Mouse (Mus musculus): ENCODE data around the gene Mcmbp. TPM values are rescaled to one million over a fixed set of nuclear protein-coding genes. Genes with fewer than 3 reads are reported as not detected.
"Not testable (repeated sequence)": the region's sequence is repeated elsewhere in the genome, so short reads cannot be mapped to it uniquely, and the experiment has no call there.

Mcmbp gene
- total RNA-seq, 4 experiments from 2014 or later, result 24.4 to 26.8 (median 25.6) TPM

- no peak for DNase-seq (ENCODE audit: low spot score in 2 of 2)
Measured at GRCm38 (mm10) chr7:128717991-128718390, 22.3 kb downstream of the Mcmbp start.

DNA sequence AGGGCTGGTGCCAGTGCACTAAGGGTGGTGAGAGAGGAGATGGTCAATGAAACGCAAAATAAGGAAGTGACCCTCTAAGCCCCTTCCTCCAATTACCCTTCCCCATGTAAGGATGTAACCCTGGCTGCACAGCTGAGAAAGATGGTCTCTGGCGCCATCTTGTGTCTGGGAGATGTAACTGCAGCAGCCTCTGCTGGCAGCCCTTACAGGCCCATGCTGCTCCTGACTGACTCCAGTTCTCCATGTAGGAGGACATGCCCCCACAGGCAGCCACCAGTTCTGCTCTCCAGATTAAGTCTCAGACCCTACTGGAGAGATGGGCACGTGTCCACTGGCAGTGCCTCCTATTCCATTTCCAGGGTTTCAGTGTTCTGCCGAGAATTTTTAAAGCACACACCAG, 34.6 kb downstream of the Mcmbp start:
- peak in 1 of 2 experiments; percentile 51 for DNase-seq (ENCODE audit: low spot score in 2 of 2)

GRCm38 (mm10) chr7:128699959-128700358, 40.3 kb downstream of the Mcmbp start:
- not testable (repeated sequence) for DNase-seq (ENCODE audit: low spot score in 2 of 2)

DNA sequence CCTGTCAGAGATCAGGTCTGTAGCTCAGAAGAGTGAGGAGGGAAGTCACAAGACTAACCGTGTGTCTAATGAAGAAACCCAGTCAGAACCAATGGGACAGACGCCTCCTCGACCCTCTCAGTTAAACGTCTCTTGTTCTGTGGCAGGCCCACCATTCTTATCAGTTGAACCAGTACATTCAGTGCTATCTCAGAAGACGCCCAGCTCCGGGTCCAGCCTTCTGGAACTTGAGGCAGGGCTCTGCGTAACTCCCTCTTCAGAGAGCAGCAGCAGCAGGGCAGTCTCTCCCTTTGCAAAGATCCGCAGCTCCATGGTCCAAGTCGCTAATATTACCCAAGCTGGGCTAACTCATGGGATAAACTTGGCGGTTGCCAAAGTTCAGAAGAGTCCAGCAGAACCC, 45.4 kb downstream of the Mcmbp start:
- DNase-seq (ENCODE audit: low spot score in 2 of 2), result no peak

- DNase-seq (ENCODE audit: low spot score in 2 of 2), result no peak
Measured at GRCm38 (mm10) chr7:128692163-128692562, 48.1 kb downstream of the Mcmbp start.

- DNase-seq (ENCODE audit: low spot score in 2 of 2), result peak; percentile 52 to 90
Measured at GRCm38 (mm10) chr7:128690796-128691195, 49.5 kb downstream of the Mcmbp start.

DNA sequence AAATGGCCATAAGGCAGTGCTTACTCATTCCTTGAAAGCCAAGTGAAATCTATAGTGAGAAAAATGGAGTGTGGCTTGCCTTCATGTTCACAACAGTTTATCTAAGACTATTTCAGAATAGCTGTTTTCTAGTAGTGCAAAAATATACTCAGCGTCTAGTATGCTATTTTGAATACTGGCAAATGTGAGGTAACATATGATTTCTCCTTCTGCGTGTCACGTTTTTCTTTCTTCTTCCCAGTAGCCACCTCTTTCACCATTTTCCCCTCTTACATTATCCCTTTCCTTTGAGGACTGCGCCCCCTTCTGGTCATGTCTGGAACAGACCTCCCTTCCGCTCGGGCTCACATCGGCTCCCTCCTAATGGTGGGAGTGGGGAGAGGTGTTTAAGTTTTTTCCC, 50.2 kb downstream of the Mcmbp start:
- DNase-seq (ENCODE audit: low spot score in 2 of 2), result peak; percentile 74 to 93

DNA sequence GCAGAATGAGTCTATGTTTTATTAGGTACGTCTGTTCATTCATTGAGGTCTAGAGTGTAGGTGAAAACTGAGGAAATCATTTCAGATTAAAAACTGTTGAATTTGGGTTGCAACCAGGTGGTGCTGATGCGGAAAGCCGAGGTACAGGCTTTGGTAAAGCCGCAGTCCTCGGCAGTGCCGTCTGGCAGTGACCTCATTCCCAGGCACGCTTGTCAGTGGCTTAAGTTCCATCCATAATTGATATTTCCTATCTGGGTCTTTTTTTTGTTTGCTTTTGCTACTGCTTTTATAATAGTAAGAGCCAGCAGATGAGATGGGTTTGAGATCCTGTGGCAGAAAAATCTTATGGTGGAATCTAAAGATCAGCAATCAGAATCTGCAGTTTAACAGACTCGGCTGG, 50.9 kb downstream of the Mcmbp start:
- no peak for DNase-seq (ENCODE audit: low spot score in 2 of 2)

GRCm38 (mm10) chr7:128687821-128688564, 52.3 kb downstream of the Mcmbp start:
- DNase-seq (ENCODE audit: low spot score in 2 of 2), result peak; percentile 72 to 77

DNA sequence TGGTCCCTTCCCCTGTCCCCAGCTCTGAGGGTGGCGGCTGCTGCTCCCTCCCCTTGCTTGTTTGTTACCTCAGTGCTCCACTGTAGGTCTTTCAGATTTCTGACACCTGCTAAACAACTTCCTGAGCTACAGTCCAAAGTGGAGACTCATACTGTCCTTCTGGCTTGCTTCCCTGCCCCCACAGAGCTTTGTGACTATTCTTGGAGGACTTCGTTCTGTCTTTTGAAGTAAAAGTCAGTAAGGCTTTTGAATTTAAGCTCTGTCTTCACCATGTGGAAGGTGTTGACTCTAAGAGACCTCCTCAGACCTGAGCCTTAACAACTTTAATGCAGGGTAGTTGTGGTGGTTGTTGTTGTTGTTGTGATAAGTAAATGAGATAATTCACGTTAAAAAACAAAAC, 61.7 kb downstream of the Mcmbp start:
- DNase-seq (ENCODE audit: low spot score in 2 of 2), result no peak

DNA sequence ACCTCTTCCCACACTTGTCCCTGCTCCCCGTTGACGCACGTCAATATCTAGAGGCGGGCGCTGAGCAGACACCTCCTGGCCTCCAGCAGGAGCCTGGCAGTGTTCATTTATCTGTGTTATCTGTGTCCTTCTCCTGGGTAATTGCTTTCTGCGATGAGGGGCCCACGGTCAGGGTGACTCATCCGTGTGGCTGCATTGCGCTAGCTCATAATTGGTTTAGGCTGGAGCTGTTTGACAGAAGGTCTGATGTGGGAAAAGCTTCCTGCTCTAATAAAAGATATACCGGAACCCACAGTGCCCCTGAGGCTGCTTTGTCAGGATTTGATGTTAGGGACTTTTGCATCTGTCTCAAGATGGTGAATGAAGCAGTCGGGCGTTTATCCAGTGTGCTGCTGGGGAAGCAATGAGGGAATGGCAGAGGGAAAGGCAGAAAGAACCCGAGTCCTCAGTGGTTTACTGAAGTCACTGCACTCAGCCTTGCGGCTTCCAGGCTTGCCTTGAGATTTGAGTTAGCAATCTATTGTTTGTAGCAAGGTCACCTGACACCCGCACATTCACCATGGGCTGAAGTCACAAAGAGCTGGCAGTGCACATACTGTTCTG, 67.8 kb downstream of the Mcmbp start:
- peak in 1 of 2 experiments; percentile 54 for DNase-seq (ENCODE audit: low spot score in 2 of 2)

DNA sequence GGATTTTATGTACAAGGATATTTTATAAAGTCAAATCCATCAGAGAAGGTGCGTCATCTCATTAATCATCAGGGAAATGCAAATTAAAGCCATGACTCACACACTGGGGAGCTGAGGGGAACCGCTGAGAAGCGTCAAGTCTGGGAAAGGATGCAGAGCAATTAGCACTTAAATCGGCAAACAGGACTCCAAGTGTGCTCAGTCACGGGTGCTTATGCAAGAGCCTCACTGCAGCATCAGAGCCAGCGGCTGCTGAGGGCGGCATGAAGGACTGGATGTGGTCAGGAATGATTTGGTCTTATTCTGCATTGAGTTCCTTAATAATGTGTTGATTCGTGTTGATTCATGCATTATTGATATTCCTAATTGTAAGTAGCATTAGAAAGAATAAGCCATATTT, 68.3 kb downstream of the Mcmbp start:
- DNase-seq (ENCODE audit: low spot score in 2 of 2), result peak in 1 of 2 experiments; percentile 83

DNA sequence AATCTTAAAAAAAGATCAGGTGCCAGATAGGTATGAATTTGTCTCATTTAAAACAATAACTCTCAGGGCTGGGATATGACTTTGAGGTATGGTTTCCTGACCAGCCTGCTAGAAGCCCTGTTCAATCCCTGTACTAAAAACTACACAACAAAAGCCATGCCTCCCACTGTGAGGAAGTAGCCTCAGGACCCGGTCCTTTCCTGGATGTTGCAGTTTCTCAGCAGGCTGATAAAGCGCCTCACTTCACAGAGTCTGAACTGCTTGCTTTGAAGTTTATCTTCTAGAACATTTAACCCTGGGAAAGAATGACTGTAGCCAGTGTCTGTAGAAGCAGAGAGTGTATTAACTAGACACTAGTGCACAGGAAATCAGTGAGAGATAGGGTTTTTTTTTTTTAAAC, 71.5 kb downstream of the Mcmbp start:
- no peak for DNase-seq (ENCODE audit: low spot score in 2 of 2)

- no peak for DNase-seq (ENCODE audit: low spot score in 2 of 2)
Measured at GRCm38 (mm10) chr7:128667788-128668187, 72.5 kb downstream of the Mcmbp start.

DNA sequence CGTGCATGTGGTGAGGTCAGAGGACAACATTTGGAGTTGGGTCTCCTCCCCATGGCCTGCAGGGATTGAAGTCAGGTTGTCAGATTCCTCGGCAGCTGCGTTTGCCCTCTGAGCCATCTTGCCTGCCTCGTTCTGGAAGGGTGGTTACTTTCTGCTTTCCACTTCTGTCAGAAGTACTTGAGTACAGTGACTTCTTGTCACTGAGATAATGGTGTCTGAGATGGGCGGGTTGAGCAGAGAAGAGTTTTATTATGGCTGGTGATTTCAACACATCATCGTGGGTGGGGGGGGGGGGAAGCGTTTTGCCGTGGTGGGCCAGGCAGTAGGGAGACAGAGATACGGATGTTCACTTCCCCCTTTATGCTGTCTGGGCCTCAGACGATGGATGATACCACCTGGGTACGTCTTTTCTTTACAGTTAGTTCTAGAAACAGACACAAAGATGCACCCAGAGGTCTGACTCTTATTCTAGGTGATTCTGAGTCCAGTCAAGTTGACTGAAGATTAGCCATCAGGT, 75.4 kb downstream of the Mcmbp start:
- no peak for DNase-seq (ENCODE audit: low spot score in 2 of 2)

DNA sequence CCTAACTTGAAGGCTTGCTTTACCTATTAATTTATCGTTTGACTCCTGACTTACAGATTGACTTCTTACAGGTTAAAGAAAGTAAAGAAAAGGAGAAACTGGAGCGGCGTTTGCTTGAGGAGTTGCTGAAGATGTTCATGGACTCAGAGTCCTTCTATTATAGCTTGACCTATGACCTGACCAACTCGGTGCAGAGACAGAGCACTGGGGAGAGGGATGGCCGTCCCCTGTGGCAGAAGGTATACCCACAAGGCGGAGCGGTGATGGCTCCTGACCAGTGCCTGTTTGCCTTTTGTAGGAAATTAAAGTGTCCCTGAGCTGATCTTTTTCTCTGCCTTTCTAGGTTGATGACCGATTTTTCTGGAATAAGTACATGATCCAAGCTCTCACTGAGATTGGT, 76.4 kb downstream of the Mcmbp start:
- DNase-seq (ENCODE audit: low spot score in 2 of 2), result no peak

DNA sequence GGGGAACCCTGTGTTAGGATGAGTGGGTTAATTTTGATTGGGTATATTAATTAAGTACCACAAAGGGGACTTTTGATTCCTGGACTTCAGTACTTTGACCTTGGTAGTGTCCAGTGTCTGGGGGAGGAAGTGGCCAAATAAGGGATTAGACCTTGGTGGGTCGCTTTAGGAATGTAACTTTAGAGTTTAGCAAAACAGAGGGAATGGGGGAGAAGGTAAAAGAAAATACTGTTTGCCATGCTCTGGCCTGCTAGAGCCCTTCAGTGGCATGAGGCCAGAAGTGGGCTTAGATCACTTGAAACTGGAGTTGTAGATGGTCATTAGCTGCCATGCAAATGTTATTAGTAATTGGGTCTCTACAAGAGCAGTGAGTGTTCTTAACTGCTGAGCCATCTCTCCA, 83.3 kb downstream of the Mcmbp start:
- DNase-seq (ENCODE audit: low spot score in 2 of 2), result no peak

Other genes starting within 250 kb of the Mcmbp start
- gene Bag3, start 216.9 kb downstream of the Mcmbp start, total RNA-seq (2022), result 10 to 100 TPM in 1 of 4 experiments, 1 to 10 TPM in 3; 8.2 to 10.2 (median 9.3) TPM
- gene Inpp5f, start 129.2 kb downstream of the Mcmbp start, total RNA-seq (2022), result 100 to 1,000 TPM; 103 to 109 (median 107) TPM
- 10 to 100 TPM; 34.3 to 41.5 (median 34.8) TPM for gene Sec23ip, start 4.4 kb upstream of the Mcmbp start, total RNA-seq (2022)